Mouse (Mus musculus): ENCODE results near the gene Vmn1r18.
"Not testable (repeated sequence)": the region's sequence is repeated elsewhere in the genome, so short reads cannot be mapped to it uniquely, and the experiment has no call there.

Vmn1r18 gene

DNA sequence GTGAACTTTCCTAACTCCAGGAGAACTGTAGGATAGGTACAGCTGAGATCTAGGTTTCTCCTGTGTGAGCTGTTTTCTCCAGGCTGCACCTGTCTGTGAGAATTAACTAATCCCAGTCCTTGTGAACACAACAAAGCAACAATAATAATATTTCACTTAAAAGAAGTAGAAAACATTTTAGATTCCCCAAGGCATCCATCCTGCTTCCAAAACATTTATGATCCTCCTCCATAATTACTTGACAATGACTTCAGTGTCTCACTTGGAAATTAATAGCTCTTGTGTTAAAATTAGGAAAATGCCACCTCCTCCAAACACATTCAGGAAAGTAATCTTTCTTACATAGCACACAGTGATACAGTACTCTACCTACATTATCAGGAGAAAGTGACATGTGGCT is at the start of gene Vmn1r18:
TSS of gene Vmn1r18 (minus strand) at position 101 of the 400 bp plus-strand sequence.
- no peak for DNase-seq (ENCODE audit: low spot score)

- no peak for DNase-seq (ENCODE audit: low spot score)
Measured at GRCm38 (mm10) chr6:57431196-57431595, 35.6 kb upstream of the Vmn1r18 start.

GRCm38 (mm10) chr6:57428630-57429029 is 33.0 kb upstream of the Vmn1r18 start, which contains the start of gene Vmn1r20:
Vmn1r20 (plus strand) TSS chr6:57428930.
- DNase-seq (ENCODE audit: low spot score): no peak

DNA sequence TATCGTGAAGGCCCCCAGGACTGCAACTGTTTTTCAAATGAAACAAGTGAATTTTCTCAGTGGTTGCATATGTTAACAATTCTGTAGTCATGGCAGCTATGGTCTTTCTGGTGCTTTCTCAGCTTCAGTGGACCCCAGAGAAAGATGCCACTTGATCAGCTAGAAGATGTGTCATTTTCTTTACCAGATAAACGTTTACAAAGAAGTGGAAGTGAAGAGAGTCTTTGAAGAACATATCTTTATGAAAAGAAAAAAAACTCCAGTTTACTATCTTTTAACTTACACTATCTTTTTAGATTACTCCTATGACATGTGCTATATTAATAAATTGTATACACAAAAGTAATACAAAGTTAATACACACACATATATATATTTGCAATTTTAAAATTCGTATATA is 7.9 kb upstream of the Vmn1r18 start, which contains the start of gene Vmn1r19:
TSS of gene Vmn1r19 (plus strand) at position 301 of the 400 bp plus-strand sequence.
- DNase-seq (ENCODE audit: low spot score): not testable (repeated sequence)

DNA sequence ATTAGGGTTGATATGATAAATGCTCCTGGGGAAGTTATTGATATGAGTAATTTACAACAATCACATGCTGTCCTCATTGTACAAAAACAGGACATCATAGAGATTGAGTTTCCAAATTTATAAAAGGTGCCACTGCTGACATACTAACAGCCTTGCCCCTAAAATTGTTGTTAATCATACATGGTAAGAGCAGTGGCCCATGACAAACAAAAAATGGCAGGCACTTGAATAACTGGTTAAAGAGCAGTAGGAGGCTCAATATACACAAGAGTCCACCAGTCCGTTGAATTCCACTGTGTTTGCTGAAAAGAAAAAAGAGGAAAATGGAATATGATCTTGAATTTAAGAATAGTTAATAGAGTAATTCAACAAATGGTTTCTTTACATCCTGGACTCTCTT is 28.1 kb downstream of the Vmn1r18 start:
- no peak for DNase-seq (ENCODE audit: low spot score)

DNA sequence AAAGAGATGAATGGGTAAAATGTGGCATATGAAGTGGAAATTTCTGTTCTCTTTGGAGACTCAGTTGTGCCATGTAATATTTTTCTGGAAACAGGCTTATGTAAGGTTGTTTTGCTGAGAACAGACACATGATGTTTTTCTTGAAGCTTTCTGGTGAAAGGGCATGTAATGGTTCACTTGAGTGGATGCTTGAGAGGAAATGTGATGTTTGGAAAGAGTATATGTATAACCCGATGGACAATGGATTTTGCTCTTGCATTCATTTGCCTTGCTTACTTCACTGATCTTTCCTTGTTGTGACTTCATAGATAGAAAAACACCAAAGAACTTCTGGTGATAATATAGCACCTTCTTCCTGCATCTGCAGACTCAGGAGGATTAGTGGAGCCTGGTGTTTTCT is 29.7 kb downstream of the Vmn1r18 start:
- DNase-seq (ENCODE audit: low spot score): not testable (repeated sequence)

GRCm38 (mm10) chr6:57363627-57364026 is 32.0 kb downstream of the Vmn1r18 start, which contains the start of gene Vmn1r17:
Vmn1r17 (minus strand) TSS chr6:57363727.
- no peak for DNase-seq (ENCODE audit: low spot score)

DNA sequence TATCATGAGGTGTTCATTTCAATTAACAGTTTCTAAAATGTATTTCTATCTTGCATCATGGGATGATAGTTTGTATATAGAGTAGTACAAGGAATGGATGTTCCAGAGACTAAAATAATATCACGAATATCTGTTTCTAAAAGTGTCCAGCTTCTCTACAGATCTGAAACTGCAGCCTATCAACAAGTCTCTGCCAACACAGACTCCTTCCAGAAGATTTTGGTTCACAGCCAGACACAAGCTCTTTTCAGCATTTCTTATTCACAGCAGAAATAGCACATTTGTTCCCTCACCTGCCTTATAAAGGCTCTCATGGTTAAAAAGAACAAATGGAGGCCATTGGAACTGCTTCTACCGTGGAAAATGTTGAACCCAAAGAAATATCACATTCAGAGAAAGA is 38.7 kb downstream of the Vmn1r18 start:
- no peak for DNase-seq (ENCODE audit: low spot score)

GRCm38 (mm10) chr6:57329394-57329793 is 66.2 kb downstream of the Vmn1r18 start, which contains the start of gene Vmn1r16:
Vmn1r16 (minus strand) TSS chr6:57329494.
- DNase-seq (ENCODE audit: low spot score): no peak
